Mouse (Mus musculus) ES-E14 (cell line): ENCODE data around the gene Myo1c.

Source experiments
- MAFK ChIP-seq: IDR thresholded peaks from 2 replicates; pipeline ENCODE4 v1.6.1; 2014; ENCODE audit warnings: mild to moderate bottlenecking, low read depth, low read length, inconsistent platforms; ENCODE audit not compliant: insufficient read depth
- ZNF384 ChIP-seq: IDR thresholded peaks from 2 replicates; pipeline ENCODE4 v1.6.1; 2012; ENCODE audit warnings: low read depth, low read length, inconsistent platforms

- no peak for TF ChIP-seq MAFK
- TF ChIP-seq ZNF384 = no peak
These were observed 21.3 kb downstream of the Myo1c start for GRCm38 (mm10) chr11:75671426-75672180.
